Mouse (Mus musculus): ENCODE data around the gene Tagln2. TPM values are rescaled to one million over a fixed set of nuclear protein-coding genes. Genes with fewer than 3 reads are reported as not detected.

Gene Tagln2
- polyA plus RNA-seq, 1 experiment from 2014 or later: 49.9 TPM

DNA sequence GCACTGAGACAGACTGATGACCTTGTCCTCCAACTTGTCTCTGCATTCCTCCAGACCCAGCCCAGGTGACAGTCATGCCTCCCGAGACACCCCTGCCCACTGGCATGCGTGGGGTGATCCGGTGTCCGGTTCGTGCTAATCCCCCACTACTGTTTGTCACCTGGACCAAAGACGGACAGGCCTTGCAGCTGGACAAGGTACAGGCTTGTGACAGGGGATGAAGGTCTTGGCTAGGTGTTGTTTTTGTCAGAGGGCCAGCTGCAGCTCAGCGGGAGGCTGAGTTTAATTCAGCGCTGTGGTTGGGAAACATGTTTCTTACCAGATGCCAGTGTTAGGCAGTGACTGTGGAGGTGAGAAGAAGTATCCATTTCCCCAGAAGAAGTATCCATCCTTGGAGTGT lies 7.8 kb upstream of the Tagln2 start:
- H3K36me3 ChIP-seq: peaks cover 89% of the 10 kb centered on the region
- H3K4me2 ChIP-seq (replicated peaks): no peak overlapping the region
- H3K27ac ChIP-seq: no peak overlapping the region
- H3K4me1 ChIP-seq (replicated peaks): peaks cover 27% of the 10 kb centered on the region
- 96% methylated on average over 8 of the region's 8 CpGs for WGBS
- no peak overlapping the region for H3K9ac ChIP-seq (replicated peaks)
- 0 out of 2 replicates have a peak, but pooled peaks cover under 1% of the 10 kb centered on the region for H3K27me3 ChIP-seq
- no peak overlapping the region for H3K4me3 ChIP-seq (replicated peaks)
- H3K9me3 ChIP-seq: no peaks in the 10 kb centered on the region
- ATAC-seq: no peak

DNA sequence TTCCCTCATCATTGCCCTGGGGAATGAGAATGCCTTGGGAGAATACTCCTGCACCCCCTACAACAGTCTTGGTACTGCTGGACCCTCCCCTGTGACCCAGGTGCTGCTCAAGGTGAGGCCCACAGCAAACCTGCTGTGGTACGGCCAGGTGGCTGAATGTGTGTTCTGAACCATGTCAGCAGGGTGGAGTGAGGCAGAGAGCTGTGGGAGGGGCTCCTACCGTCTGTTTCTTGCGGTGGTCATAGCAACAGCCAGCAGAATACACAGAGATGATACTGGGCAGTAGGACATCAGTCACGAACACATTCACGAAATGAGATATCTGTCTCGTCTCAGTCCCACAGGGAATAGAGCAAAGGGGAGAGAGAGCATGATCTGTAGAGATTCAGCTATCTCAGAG lies 6.3 kb upstream of the Tagln2 start:
- Histone ChIP-seq H3K4me2 (replicated peaks) (no peak overlapping the region), H3K4me1 (replicated peaks) (peaks cover 12% of the 10 kb centered on the region), H3K36me3 (peaks cover 90% of the 10 kb centered on the region), H3K9ac (replicated peaks) (no peak overlapping the region), H3K4me3 (replicated peaks) (no peak overlapping the region), H3K27me3 (peaks cover 15% of the 10 kb centered on the region), H3K27ac (no peak overlapping the region), H3K9me3 (no peaks in the 10 kb centered on the region)
- WGBS: 65% methylated on average over 6 of the region's 6 CpGs
- ATAC-seq: no peak

DNA sequence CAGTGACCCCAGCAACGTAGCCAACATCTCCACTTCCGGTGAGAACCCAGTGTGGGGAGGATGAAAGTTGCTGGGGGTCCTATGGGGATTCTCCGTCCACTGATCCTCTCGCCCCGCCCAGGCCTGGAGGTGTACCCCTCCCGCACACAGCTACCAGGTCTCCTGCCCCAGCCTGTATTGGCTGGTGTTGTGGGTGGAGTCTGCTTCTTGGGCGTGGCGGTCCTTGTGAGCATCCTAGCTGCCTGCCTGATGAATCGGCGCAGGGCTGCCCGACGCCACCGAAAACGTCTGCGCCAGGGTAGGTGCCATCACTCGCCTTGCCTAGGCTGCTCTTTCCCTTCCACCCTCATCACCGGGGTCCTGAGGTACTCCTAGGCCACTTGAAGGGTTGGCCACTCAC lies 3.8 kb upstream of the Tagln2 start:
- Histone ChIP-seq H3K27me3 (peaks cover 40% of the 10 kb centered on the region), H3K4me3 (replicated peaks) (no peak overlapping the region), H3K27ac (no peak overlapping the region), H3K36me3 (peaks cover 75% of the 10 kb centered on the region), H3K4me1 (replicated peaks) (peaks cover 17% of the 10 kb centered on the region), H3K9ac (replicated peaks) (no peak overlapping the region), H3K4me2 (replicated peaks) (no peak overlapping the region), H3K9me3 (no peaks in the 10 kb centered on the region)
- ATAC-seq: no peak
- 83% methylated on average over 17 of the region's 17 CpGs for WGBS

DNA sequence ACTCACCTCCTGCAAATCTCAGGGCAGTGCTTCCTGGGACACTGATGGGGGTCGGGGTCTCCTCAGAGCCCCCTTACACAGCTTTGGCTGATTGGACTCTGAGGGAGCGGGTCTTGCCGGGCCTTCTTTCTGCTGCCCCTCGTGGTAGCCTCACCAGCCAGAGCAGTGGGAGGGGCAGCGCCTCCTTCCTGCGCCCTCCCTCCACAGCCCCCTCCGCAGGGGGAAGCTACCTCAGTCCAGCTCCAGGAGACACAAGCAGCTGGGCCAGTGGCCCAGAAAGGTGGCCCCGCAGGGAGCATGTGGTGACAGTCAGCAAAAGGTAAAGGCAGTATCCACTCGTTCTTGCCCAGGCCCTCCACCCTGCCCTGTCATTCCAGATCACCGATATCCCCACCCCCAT lies 2.4 kb upstream of the Tagln2 start:
- Histone ChIP-seq H3K4me2 (replicated peaks) (no peak overlapping the region), H3K27ac (no peak overlapping the region), H3K9ac (replicated peaks) (no peak overlapping the region), H3K27me3 (peaks cover 54% of the 10 kb centered on the region), H3K9me3 (no peaks in the 10 kb centered on the region), H3K36me3 (peaks cover 61% of the 10 kb centered on the region), H3K4me3 (replicated peaks) (no peak overlapping the region), H3K4me1 (replicated peaks) (peaks cover 30% of the 10 kb centered on the region)
- 85% methylated on average over 10 of the region's 10 CpGs for WGBS
- no peak for ATAC-seq

DNA sequence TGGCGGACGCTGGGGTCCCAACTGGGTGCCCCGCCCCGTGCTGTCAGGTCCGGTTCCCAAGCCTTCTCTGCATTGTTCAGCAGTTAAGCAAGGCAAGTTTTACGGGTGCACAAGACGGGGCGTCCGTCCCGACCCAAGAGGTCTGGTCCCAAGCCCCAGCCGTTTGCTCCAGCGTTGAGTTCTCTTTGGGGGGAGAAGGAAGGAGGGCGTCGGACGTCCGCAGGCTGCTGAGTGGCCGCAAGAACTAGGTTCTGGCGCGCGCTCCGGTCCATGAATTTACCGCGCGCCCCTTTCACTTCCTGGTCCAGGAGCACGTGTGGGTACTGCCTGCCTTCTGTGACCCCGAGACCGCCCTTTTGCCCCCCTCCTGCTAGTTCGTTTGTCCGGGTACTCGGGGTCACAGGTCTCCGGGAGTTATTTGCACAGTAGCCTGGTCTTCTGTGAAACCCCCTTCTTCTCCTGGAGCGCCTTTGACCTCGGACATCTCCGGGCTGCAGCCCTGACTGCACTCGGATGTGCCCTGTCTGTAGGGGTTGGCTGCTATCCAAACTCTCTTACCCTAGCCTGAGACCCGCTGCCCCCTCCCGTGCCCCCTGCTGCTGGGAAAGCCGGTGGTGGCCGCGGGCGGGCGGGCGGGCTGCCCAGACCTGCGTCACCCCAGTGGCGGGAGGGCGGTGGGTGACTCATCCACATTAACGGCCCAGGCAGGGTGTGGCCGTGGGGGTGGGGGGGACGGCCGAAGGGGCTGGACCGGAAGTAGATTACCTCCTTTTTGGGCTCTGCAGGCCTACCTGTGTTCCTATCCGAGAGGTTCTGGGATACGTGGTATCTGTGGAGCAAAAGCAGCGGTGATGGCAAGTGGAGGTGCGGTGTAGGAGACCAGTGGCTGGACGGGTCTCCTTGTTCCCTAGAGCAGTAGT lies 864 bp downstream of the Tagln2 start:
- no peaks in the 10 kb centered on the region for H3K9me3 ChIP-seq
- H3K9ac ChIP-seq (replicated peaks): peak overlapping the region; percentile 49
- H3K27me3 ChIP-seq: peaks cover 66% of the 10 kb centered on the region
- H3K4me2 ChIP-seq (replicated peaks): peak overlapping the region; percentile 57
- peaks cover 29% of the 10 kb centered on the region for H3K36me3 ChIP-seq
- ATAC-seq: 0 out of 2 replicates have a peak, but pooled peaks have one; percentile 2
- peak overlapping the region; percentile 39; the same call in 1 of the 2 replicates for H3K27ac ChIP-seq
- WGBS: 2% methylated on average over 56 of the region's 56 CpGs
- H3K4me3 ChIP-seq (replicated peaks): peak overlapping the region; percentile 37
- H3K4me1 ChIP-seq (replicated peaks): peaks cover 54% of the 10 kb centered on the region

DNA sequence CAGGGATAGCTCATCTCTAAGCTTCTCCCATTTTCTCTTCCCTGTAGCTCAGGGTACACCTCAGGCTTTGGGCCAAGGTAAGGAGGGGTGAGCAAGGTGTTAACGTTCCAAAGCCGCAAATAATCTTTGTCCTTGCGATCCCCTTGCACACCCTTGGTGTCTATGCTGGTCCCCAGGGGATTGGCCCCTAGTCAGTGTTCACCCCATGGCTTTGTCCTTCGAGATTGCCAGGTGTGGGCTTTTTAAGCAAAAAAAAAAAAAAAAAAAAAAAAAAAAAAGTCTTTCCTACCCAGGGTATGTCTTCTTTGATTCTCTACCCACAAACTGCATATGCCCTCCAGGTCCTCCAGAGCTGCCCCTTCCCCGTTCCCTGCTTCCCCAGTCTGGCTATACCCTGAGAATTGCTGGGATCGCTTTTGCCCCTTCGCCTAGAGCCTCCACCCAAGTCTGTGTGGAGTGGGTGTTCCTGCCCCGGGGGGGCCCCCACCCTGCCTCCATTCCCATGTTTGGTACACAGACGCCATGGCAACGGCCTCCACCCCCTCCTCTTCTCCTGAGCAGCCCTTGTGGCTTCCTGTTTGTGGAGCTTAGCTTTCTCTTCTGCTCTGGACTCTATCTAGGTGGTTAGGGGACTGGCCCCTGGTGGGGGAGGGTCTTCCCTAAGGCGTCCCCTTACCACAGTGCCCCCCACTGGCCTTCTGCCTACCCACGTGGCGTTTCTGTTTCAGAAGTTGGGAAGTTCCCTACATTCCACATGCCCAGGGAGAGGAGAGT lies 1.7 kb downstream of the Tagln2 start:
- peaks cover 66% of the 10 kb centered on the region for H3K27me3 ChIP-seq
- peaks cover 21% of the 10 kb centered on the region for H3K36me3 ChIP-seq
- H3K9ac ChIP-seq (replicated peaks): 0 out of 2 replicates have a peak overlapping the region, but pooled peaks have one; percentile 49
- H3K9me3 ChIP-seq: no peaks in the 10 kb centered on the region
- H3K4me2 ChIP-seq (replicated peaks): peak overlapping the region; percentile 57
- H3K4me1 ChIP-seq (replicated peaks): peaks cover 54% of the 10 kb centered on the region
- peak overlapping the region; percentile 37 for H3K4me3 ChIP-seq (replicated peaks)
- ATAC-seq: 0 out of 2 replicates have a peak, but pooled peaks have one; percentile 2
- no peak overlapping the region; the same call in 1 of the 2 replicates for H3K27ac ChIP-seq
- 40% methylated on average over 13 of the region's 13 CpGs for WGBS

DNA sequence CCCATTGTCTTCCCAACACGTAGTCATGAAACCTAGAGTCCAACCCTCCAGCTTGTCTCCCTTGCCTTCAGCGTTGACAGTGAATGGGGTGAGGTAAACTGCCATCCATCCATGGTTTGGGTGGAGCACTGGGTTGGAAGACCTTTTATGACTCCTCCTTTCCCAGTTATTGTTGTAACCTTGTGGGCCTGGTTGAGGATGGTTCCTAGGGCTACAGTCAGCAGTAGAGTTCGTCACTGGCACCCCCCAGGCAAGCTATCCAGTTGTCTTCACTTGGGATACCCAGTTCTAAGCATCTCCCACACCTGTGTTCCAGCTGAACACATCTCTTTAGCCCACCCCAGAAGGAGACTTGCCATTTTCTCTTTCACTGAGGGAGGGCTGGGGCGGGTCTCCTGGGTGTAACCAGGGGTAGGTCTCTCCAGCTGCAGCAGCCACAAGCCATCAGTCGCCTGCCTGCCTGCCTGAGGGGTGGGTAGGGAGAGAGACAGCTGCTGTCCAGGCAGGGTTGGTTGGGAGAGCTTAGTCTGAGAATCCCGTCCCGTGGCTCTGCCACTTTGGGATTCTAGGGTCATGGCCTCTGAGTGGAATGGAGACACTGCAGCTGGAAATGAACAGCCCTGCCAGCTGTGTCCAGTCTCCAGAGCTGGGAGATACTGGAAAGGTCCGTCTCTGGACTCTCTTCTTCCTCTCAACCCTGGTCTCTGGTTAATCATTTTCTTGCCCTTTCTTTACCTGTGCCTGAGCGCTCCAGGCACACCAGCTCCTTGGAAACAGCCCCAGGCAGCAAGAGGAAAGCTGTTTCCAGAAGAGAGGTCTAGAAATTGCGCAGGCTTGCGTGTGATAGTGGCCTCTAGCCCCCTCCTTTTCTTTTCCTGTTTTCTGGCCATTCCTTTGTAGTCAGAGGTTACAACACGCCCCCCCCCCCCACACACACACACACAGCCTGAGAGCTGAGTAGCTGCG lies 2.6 kb downstream of the Tagln2 start:
- no peak overlapping the region for H3K9ac ChIP-seq (replicated peaks)
- peaks cover 62% of the 10 kb centered on the region for H3K27me3 ChIP-seq
- peaks cover 12% of the 10 kb centered on the region for H3K36me3 ChIP-seq
- H3K4me3 ChIP-seq (replicated peaks): no peak overlapping the region
- H3K4me1 ChIP-seq (replicated peaks): peaks cover 54% of the 10 kb centered on the region
- 35% methylated on average over 13 of the region's 13 CpGs for WGBS
- H3K27ac ChIP-seq: no peak overlapping the region
- ATAC-seq: no peak
- peak overlapping the region; percentile 34 for H3K4me2 ChIP-seq (replicated peaks)
- H3K9me3 ChIP-seq: no peaks in the 10 kb centered on the region

DNA sequence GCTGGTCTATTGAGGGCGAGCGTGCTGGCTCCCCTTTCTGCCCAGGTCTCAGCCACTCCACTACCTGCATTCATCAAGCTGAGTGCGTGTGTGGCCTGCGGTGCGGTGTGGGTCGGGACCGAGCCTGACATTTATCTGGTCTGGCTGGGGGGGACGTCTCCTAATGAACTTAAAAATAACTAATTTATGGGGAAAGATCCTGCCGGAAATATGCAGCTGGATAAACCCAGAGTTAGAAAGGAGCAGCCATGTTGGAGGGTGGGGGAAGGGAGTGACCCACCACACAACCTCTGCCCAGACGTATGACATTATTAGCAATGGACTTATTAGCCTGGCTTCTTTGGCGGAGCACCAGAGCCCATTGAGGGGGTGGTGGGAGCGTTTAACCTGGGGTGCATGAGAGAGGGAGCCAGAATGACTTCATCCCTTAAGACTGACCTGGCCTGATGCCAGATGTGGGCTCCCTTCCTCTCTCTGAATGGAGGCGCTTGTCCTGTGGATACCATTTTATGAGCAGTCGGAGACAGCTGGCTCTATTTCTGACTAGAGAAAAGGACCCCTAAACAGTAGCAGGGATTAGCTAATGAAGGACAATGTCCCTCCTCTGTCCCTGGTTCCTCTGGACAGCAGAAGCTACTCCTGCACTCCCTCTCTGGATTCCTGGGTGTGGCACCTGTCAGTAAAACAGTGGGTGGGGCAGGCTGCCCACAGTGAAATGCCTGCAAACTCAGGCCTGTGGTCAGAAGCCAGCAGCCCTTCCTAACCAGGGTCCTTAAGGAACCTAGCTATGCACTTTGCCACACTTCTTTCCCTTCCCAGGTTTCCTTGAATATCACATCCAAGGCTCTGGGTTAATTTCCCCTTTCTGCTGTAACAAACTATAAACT lies 3.5 kb downstream of the Tagln2 start:
- Histone ChIP-seq H3K9me3 (no peaks in the 10 kb centered on the region), H3K4me1 (replicated peaks) (peaks cover 57% of the 10 kb centered on the region), H3K4me3 (replicated peaks) (no peak overlapping the region; the same call in 1 of the 2 replicates), H3K4me2 (replicated peaks) (peak overlapping the region; percentile 25), H3K9ac (replicated peaks) (no peak overlapping the region), H3K27ac (no peak overlapping the region), H3K36me3 (peaks cover 3% of the 10 kb centered on the region), H3K27me3 (peaks cover 52% of the 10 kb centered on the region)
- 35% methylated on average over 14 of the region's 14 CpGs for whole genome bisulfite sequencing
- ATAC-seq: peak; percentile 2; the same call in 1 of the 2 replicates

DNA sequence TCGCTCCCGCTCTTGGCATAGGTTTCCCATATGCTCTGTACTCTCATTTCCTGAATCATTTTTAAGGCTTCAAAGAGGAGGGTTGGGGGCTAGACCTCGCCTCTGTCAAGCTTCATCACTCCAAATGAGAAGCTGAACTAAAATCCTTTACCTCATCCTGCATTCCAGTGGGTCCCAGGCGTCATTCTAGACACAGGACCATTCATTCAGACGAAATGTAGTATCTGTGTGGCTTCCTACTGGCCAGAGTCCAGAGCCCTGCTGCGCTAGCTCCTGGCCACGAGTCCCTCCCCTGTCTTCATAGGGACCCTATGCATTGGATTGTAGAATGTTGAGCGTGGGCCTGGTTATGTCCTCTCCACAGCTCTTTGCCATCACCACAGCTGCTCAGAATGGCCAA lies 4.9 kb downstream of the Tagln2 start:
- no peak overlapping the region for H3K4me2 ChIP-seq (replicated peaks)
- peaks cover 56% of the 10 kb centered on the region for H3K4me1 ChIP-seq (replicated peaks)
- H3K9ac ChIP-seq (replicated peaks): no peak overlapping the region
- no peak overlapping the region for H3K4me3 ChIP-seq (replicated peaks)
- 85% methylated on average over 8 of the region's 8 CpGs for WGBS
- no peak overlapping the region for H3K27ac ChIP-seq
- no peaks in the 10 kb centered on the region for H3K36me3 ChIP-seq
- no peak for ATAC-seq
- H3K9me3 ChIP-seq: no peaks in the 10 kb centered on the region
- H3K27me3 ChIP-seq: peaks cover 38% of the 10 kb centered on the region

DNA sequence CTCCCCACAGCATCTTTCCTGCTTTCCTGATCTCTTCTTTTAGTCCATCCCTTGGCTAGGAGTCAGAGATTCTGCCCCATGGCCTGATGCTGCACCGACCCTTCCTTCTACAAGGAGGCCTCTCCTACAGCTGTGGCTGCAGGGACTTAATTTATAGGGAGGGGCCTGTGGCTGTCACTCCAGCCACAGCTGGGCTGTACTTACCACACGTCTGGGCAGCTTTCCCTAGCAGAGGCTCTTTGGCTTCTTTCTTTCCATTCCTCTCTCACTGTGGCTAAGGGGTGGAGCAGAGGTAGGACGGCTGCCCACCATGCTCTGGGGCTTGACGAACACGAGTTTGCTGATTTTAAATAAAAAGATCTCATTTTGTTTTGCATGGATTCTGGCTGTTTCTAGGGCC lies 7.2 kb downstream of the Tagln2 start:
- no peak for ATAC-seq
- H3K4me1 ChIP-seq (replicated peaks): peaks cover 39% of the 10 kb centered on the region
- no peaks in the 10 kb centered on the region for H3K9me3 ChIP-seq
- H3K4me3 ChIP-seq (replicated peaks): no peak overlapping the region
- WGBS: 67% methylated on average over 5 of the region's 5 CpGs
- no peak overlapping the region for H3K9ac ChIP-seq (replicated peaks)
- H3K27ac ChIP-seq: no peak overlapping the region
- H3K27me3 ChIP-seq: peaks cover 16% of the 10 kb centered on the region
- no peak overlapping the region for H3K4me2 ChIP-seq (replicated peaks)
- no peaks in the 10 kb centered on the region for H3K36me3 ChIP-seq

Measured in midbrain, embryonic 13.5 days (tissue).